Mouse (Mus musculus) stomach, embryonic 15.5 days (tissue): ENCODE measurements at regions not wholly inside any gene's neighbourhood (a gene's known extent, or its start where the extent isn't known, plus 50 kb on each side); places are given as distances from the start of the nearest gene placed in this dataset.

Source experiments
- ATAC-seq: fragments of 200-750 bp; cut with Nextera tagmentation; 2 replicates; pipeline ENCODE4 v1.8.0; 2017; ENCODE audit warnings: low read depth, moderate number of reproducible peaks, moderate TSS enrichment; ENCODE audit not compliant: insufficient read depth, low FRiP score
- H3K27ac ChIP-seq: fragments of 300-500 bp; sonication (generic); 2 replicates; pipeline ENCODE4 v1.5.1; 2015; ENCODE audit warnings: mild to moderate bottlenecking, inconsistent platforms
- H3K27me3 ChIP-seq: fragments of 300-500 bp; sonication (generic); replicated peaks from 2 replicates; pipeline ENCODE4 v1.6.1; 2015; ENCODE audit warnings: inconsistent platforms
- H3K36me3 ChIP-seq: fragments of 300-500 bp; sonication (generic); 2 replicates; pipeline ENCODE4 v1.6.1; 2015; ENCODE audit warnings: inconsistent platforms
- H3K4me1 ChIP-seq: fragments of 300-500 bp; sonication (generic); 2 replicates; pipeline ENCODE4 v1.6.1; 2015; ENCODE audit warnings: inconsistent platforms
- H3K4me2 ChIP-seq: fragments of 300-500 bp; sonication (generic); 2 replicates; pipeline ENCODE4 v1.6.1; 2015; ENCODE audit warnings: mild to moderate bottlenecking, inconsistent platforms
- H3K4me3 ChIP-seq: fragments of 300-500 bp; sonication (generic); replicated peaks from 2 replicates; pipeline ENCODE4 v1.5.1; 2015; ENCODE audit warnings: inconsistent platforms
- H3K9ac ChIP-seq: fragments of 300-500 bp; sonication (generic); 2 replicates; pipeline ENCODE4 v1.6.1; 2015; ENCODE audit warnings: inconsistent platforms
- H3K9me3 ChIP-seq: fragments of 300-500 bp; sonication (generic); 2 replicates; pipeline ENCODE4 v1.6.1; 2016; ENCODE audit warnings: inconsistent platforms
- WGBS: fragments of 180-500 bp; shearing (Covaris S2); methylation state at CpG from one replicate; pipeline ENCODE4 v1.1.7; 2015; 5-methylcytosine and 5-hydroxymethylcytosine counted together

- Histone ChIP-seq H3K9ac (no peak overlapping the region), H3K9me3 (no peaks in the 10 kb centered on the region), H3K27me3 (no peaks in the 10 kb centered on the region), H3K36me3 (no peaks in the 10 kb centered on the region), H3K4me1 (no peaks in the 10 kb centered on the region), H3K27ac (no peak overlapping the region), H3K4me3 (no peak overlapping the region), H3K4me2 (no peak overlapping the region)
- no peak for ATAC-seq
- 79% methylated on average over 15 of the region's 15 CpGs for WGBS
These were observed 103.0 kb downstream of the Zbtb18 start for GRCm38 (mm10) chr1:177545031-177545735.

GRCm38 (mm10) chr1:177547716-177548115 lies 105.6 kb downstream of the Zbtb18 start:
- Histone ChIP-seq H3K27me3 (no peaks in the 10 kb centered on the region), H3K36me3 (no peaks in the 10 kb centered on the region), H3K9ac (no peak overlapping the region), H3K4me3 (no peak overlapping the region), H3K4me1 (no peaks in the 10 kb centered on the region), H3K27ac (no peak overlapping the region), H3K9me3 (no peaks in the 10 kb centered on the region), H3K4me2 (no peak overlapping the region)
- WGBS = 86% methylated on average over 6 of the region's 6 CpGs
- no peak for ATAC-seq

- no peak overlapping the region for H3K4me3 ChIP-seq
- no peaks in the 10 kb centered on the region; the same call in 1 of the 2 replicates for H3K4me1 ChIP-seq
- no peaks in the 10 kb centered on the region for H3K9me3 ChIP-seq
- H3K36me3 ChIP-seq = no peaks in the 10 kb centered on the region
- peak; percentile 73; the same call in 1 of the 2 replicates for ATAC-seq
- WGBS = 37% methylated on average over 15 of the region's 15 CpGs
- no peak overlapping the region for H3K9ac ChIP-seq
- H3K27ac ChIP-seq = 0 out of 2 replicates have a peak overlapping the region, but pooled peaks have one; percentile 36
- H3K27me3 ChIP-seq = no peaks in the 10 kb centered on the region
- peak overlapping the region; percentile 27; the same call in 1 of the 2 replicates for H3K4me2 ChIP-seq
These were observed 113.5 kb downstream of the Zbtb18 start for GRCm38 (mm10) chr1:177555471-177556291.

- WGBS = 61% methylated on average over 6 of the region's 6 CpGs
- no peak for ATAC-seq
These were observed 115.3 kb downstream of the Zbtb18 start for GRCm38 (mm10) chr1:177557432-177557831.

GRCm38 (mm10) chr1:177557856-177558255 lies 115.7 kb downstream of the Zbtb18 start:
- WGBS = 59% methylated on average over 4 of the region's 4 CpGs
- Histone ChIP-seq H3K4me3 (no peak overlapping the region), H3K9me3 (no peaks in the 10 kb centered on the region), H3K9ac (no peak overlapping the region), H3K27ac (no peak overlapping the region), H3K4me2 (no peak overlapping the region), H3K36me3 (no peaks in the 10 kb centered on the region), H3K4me1 (no peaks in the 10 kb centered on the region; the same call in 1 of the 2 replicates), H3K27me3 (no peaks in the 10 kb centered on the region)
- ATAC-seq = no peak

More at GRCm38 (mm10) chr1:177557432-177557831, 115.3 kb downstream of the Zbtb18 start:
- H3K27me3 ChIP-seq = no peaks in the 10 kb centered on the region
- no peaks in the 10 kb centered on the region for H3K36me3 ChIP-seq
- H3K27ac ChIP-seq = no peak overlapping the region
- no peaks in the 10 kb centered on the region for H3K9me3 ChIP-seq
- H3K4me1 ChIP-seq = no peaks in the 10 kb centered on the region; the same call in 1 of the 2 replicates
- H3K9ac ChIP-seq = no peak overlapping the region
- H3K4me3 ChIP-seq = no peak overlapping the region
- no peak overlapping the region for H3K4me2 ChIP-seq

GRCm38 (mm10) chr1:177561716-177562588 lies 119.8 kb downstream of the Zbtb18 start:
- Histone ChIP-seq H3K36me3 (no peaks in the 10 kb centered on the region), H3K9ac (no peak overlapping the region), H3K27ac (no peak overlapping the region), H3K4me2 (no peak overlapping the region), H3K9me3 (no peaks in the 10 kb centered on the region), H3K4me1 (no peaks in the 10 kb centered on the region), H3K4me3 (no peak overlapping the region), H3K27me3 (no peaks in the 10 kb centered on the region)
- WGBS = 81% methylated on average over 17 of the region's 17 CpGs
- ATAC-seq = no peak

- no peaks in the 10 kb centered on the region for H3K4me1 ChIP-seq
- H3K4me3 ChIP-seq = no peak overlapping the region
- H3K27ac ChIP-seq = no peak overlapping the region
- H3K27me3 ChIP-seq = no peaks in the 10 kb centered on the region
- H3K9ac ChIP-seq = no peak overlapping the region
- H3K36me3 ChIP-seq = no peaks in the 10 kb centered on the region
- no peak overlapping the region for H3K4me2 ChIP-seq
- no peak for ATAC-seq
- WGBS = 70% methylated on average over 5 of the region's 5 CpGs
- H3K9me3 ChIP-seq = no peaks in the 10 kb centered on the region
These were observed 120.4 kb downstream of the Zbtb18 start for GRCm38 (mm10) chr1:177562589-177562912.

GRCm38 (mm10) chr1:177565678-177566077 lies 123.5 kb downstream of the Zbtb18 start:
- no peaks in the 10 kb centered on the region for H3K4me1 ChIP-seq
- no peak for ATAC-seq
- 83% methylated on average over 3 of the region's 3 CpGs for WGBS
- no peak overlapping the region for H3K4me3 ChIP-seq
- H3K4me2 ChIP-seq = no peak overlapping the region
- H3K9me3 ChIP-seq = no peaks in the 10 kb centered on the region
- no peaks in the 10 kb centered on the region for H3K36me3 ChIP-seq
- no peak overlapping the region for H3K9ac ChIP-seq
- H3K27ac ChIP-seq = no peak overlapping the region
- H3K27me3 ChIP-seq = no peaks in the 10 kb centered on the region

GRCm38 (mm10) chr1:177568056-177568816 lies 126.1 kb downstream of the Zbtb18 start:
- no peak for ATAC-seq
- H3K9me3 ChIP-seq = no peaks in the 10 kb centered on the region
- H3K4me1 ChIP-seq = no peaks in the 10 kb centered on the region
- H3K4me2 ChIP-seq = no peak overlapping the region
- no peaks in the 10 kb centered on the region for H3K27me3 ChIP-seq
- H3K4me3 ChIP-seq = no peak overlapping the region
- H3K27ac ChIP-seq = no peak overlapping the region
- 76% methylated on average over 9 of the region's 9 CpGs for WGBS
- H3K9ac ChIP-seq = no peak overlapping the region
- no peaks in the 10 kb centered on the region for H3K36me3 ChIP-seq

GRCm38 (mm10) chr1:177569572-177569971 lies 127.4 kb downstream of the Zbtb18 start:
- Histone ChIP-seq H3K27ac (no peak overlapping the region), H3K4me1 (no peaks in the 10 kb centered on the region), H3K4me2 (no peak overlapping the region), H3K9me3 (no peaks in the 10 kb centered on the region), H3K9ac (no peak overlapping the region), H3K36me3 (no peaks in the 10 kb centered on the region), H3K4me3 (no peak overlapping the region), H3K27me3 (no peaks in the 10 kb centered on the region)
- WGBS = 78% methylated on average over 6 of the region's 6 CpGs
- no peak for ATAC-seq

- Histone ChIP-seq H3K27me3 (no peaks in the 10 kb centered on the region), H3K4me3 (no peak overlapping the region), H3K9ac (no peak overlapping the region), H3K4me2 (no peak overlapping the region), H3K4me1 (no peaks in the 10 kb centered on the region), H3K27ac (no peak overlapping the region), H3K36me3 (no peaks in the 10 kb centered on the region), H3K9me3 (no peaks in the 10 kb centered on the region)
- no peak for ATAC-seq
- WGBS = 80% methylated on average over 16 of the region's 17 CpGs
These were observed 131.0 kb downstream of the Zbtb18 start for GRCm38 (mm10) chr1:177573017-177573725.
